Mouse (Mus musculus) activated CD4-positive, CD25-positive, alpha-beta regulatory T cell, adult 9 weeks (primary cell): ENCODE results near the gene Wfdc10. TPM values are rescaled to one million over a fixed set of nuclear protein-coding genes. Genes with fewer than 3 reads are reported as not detected.

Source experiments
- polyA plus RNA-seq: library from polyadenylated mRNA; unstranded; fragments of 100-300 nt; shearing (Covaris generic); gene quantifications from one replicate; pipeline ENCODE4 v1.2.1, GENCODE M21; 2017

The Wfdc10 gene
- not detected for polyA plus RNA-seq

DNA sequence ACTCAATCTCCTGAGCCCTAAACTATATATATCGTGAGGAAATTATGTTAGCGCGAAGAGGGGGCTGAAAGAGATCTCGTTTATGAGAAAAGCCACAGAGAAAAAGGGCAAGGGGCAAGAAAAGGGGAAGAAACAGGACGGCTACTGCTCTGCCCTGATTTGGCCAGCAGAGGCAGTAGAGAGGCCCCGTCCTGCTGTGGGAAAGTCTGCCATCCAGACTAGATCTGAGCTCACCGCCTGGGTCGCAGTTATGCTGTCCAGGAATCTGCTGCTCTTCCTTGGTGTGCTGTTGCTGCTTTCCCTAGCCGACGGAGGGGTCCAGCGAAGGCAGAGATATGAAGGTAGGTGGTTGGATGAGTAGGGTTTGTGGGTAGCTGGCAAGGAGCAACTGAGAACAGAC is at the start of gene Wfdc10:
Gene Wfdc10, plus strand, starts transcription at position 189 of the 400 bp plus-strand sequence.

DNA sequence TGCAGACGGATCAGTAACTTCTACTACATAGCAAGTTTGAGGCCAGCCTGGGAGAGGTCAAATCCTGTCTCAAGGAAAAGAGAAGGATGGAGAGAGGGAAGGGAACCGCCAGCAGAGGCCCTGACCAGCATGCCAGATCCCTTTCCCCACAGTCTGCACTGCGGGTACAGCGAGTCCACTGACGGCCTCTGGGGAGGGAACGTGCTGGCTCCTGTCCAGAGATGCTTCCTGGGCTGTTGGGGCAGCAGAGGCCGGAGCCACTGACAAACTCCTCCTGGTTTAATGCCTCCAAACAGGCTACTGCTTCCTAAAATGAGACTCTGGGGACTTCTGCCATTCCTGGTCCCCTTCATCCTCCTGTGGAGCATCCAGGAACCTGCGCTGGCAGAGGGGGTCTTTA is 42.4 kb upstream of the Wfdc10 start, which contains the start of the genes Wfdc6b and Wfdc8:
Gene Wfdc6b, plus strand, starts transcription at position 52 of the 400 bp plus-strand sequence.
Gene Wfdc8, minus strand, starts transcription at position 156 of the 400 bp plus-strand sequence.

DNA sequence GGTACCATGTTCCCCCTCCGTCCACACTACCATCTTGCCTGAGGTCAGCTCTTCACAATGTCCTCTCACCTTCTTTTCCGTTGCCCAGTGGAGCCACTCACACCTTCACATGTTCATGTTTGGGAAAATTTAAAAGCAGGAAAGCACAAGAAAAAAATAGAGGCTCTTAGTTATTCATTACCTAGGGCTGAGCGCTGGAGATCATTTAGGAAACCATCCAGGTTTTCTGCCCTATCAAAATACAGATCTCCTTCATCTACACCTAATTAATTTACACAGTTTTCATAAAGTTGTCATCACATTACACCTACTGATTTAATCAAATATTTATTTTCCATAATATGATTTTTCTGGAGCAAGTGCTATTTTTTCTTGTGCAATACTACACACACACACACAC is 17.1 kb upstream of the Wfdc10 start, which contains the start of gene Wfdc16:
Gene Wfdc16, minus strand, starts transcription at position 101 of the 400 bp plus-strand sequence.

DNA sequence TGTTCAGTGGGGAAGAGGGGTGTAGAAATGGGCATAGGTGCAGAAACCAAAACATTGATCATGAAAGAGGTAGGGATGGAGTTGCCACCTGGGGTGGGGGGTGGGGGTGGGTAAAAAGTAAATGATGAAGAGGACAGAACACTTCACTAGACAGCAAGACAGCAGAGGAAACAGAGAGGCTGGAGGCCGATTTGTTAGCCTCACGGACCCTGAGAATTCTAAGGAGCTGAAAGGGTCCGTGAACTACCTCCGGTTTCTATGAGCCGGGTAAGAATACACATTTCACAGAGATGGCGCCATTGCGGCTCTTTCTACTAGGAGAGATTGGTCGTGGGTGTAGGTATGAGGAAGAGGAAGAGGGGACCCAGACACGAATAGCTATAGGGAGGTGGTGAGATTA is 637 bp downstream of the Wfdc10 start, which contains the start of gene Wfdc9:
Gene Wfdc9, minus strand, starts transcription at position 101 of the 400 bp plus-strand sequence.

DNA sequence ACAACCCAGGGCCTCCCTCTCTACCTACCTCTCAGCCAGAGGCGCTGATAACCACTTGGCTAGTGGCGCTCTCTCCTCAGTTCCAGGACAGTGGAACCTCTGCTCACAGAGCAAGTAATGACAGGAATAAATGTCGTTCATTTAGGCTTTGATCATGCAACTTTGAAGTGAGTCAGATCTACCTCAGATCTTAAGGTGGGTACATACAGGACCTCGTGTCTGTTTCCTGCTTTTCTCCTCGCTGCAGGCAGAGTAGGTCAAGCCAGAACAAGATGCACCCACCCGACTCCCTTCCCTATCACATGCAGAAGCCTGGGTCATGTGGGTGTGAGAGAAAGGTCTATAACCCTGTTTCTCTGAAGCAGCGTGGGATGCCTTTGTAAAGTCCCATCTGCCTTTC is 18.1 kb downstream of the Wfdc10 start, which contains the start of gene Wfdc11:
Gene Wfdc11, minus strand, starts transcription at position 101 of the 400 bp plus-strand sequence.

DNA sequence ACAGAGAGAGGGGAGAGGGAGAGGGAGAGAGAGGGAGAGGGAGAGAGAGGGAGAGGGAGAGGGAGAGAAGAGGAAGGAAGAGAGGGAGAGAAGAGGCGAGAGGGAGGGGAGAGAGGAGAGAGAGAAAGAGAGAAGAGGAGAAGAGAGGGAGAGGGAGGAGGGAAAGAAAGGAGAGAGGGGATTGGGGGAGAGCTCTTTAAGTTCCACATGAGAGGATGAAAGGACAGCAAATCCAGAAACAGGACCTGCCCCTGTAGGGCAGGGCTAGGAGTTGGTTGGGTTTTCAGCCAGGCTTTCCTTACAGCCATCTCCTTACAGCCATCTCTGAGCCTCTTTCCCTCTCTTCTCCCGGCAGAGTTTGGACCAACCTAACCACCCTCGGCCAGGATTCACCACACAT is 29.0 kb downstream of the Wfdc10 start, which contains the start of gene Wfdc13:
Gene Wfdc13, plus strand, starts transcription at position 301 of the 400 bp plus-strand sequence.

DNA sequence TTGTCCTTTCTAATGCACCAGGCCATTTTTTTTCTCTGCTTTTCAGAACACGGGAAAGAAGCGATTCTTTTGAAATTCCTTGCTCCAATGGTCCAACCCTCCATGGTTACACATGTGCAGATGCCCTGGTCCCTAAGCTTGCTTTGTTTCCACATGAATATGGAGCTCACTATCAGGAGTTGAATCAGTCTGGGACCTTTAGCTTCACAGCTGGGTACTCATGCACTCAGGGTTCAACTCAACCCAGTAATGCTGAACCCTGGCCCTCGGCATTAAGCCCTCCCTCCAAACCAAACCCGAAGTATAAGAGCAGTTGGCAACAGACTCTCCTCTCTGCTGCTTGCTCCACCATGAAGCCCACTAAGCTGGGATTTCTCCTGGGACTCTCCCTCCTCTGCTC is 42.4 kb downstream of the Wfdc10 start, which contains the start of gene Spint4:
Gene Spint4, plus strand, starts transcription at position 301 of the 400 bp plus-strand sequence.

Other genes starting within 250 kb of the Wfdc10 start
- 36.4 TPM for gene Sdc4, start 212.2 kb upstream of the Wfdc10 start, polyA plus RNA-seq
- gene Sys1, start 199.1 kb upstream of the Wfdc10 start, polyA plus RNA-seq = 23.4 TPM
- 2.2 TPM for gene Gm20458, start 195.1 kb upstream of the Wfdc10 start, polyA plus RNA-seq
- 0.31 TPM for gene Trp53tg5, start 182.3 kb upstream of the Wfdc10 start, polyA plus RNA-seq
- 5.9 TPM for gene Dbndd2, start 169.9 kb upstream of the Wfdc10 start, polyA plus RNA-seq
- 37.1 TPM for gene Pigt, start 158.5 kb upstream of the Wfdc10 start, polyA plus RNA-seq
- 5.5 TPM for gene Wfdc2, start 93.6 kb upstream of the Wfdc10 start, polyA plus RNA-seq
- not detected for gene Spint3, start 82.6 kb upstream of the Wfdc10 start, polyA plus RNA-seq
- not detected for gene Wfdc6a, start 70.6 kb upstream of the Wfdc10 start, polyA plus RNA-seq
- not detected for gene Eppin, start 62.5 kb upstream of the Wfdc10 start, polyA plus RNA-seq
- gene Wfdc6b, start 42.5 kb upstream of the Wfdc10 start, polyA plus RNA-seq = not detected
- gene Wfdc8, start 42.4 kb upstream of the Wfdc10 start, polyA plus RNA-seq = not detected
- not detected for gene Wfdc16, start 17.2 kb upstream of the Wfdc10 start, polyA plus RNA-seq
- not detected for gene Wfdc9, start 537 bp downstream of the Wfdc10 start, polyA plus RNA-seq
- gene Wfdc11, start 18.0 kb downstream of the Wfdc10 start, polyA plus RNA-seq = not detected
- not detected for gene Wfdc13, start 29.1 kb downstream of the Wfdc10 start, polyA plus RNA-seq
- gene Spint4, start 42.5 kb downstream of the Wfdc10 start, polyA plus RNA-seq = not detected
- not detected for gene Spint5, start 59.3 kb downstream of the Wfdc10 start, polyA plus RNA-seq
- not detected for gene Wfdc3, start 89.9 kb downstream of the Wfdc10 start, polyA plus RNA-seq
- 13.0 TPM for gene Dnttip1, start 89.9 kb downstream of the Wfdc10 start, polyA plus RNA-seq
- gene Ube2c, start 113.9 kb downstream of the Wfdc10 start, polyA plus RNA-seq = 18.4 TPM
- not detected for gene Tnnc2, start 123.9 kb downstream of the Wfdc10 start, polyA plus RNA-seq
- 8.1 TPM for gene Snx21, start 129.8 kb downstream of the Wfdc10 start, polyA plus RNA-seq
- 42.7 TPM for gene Acot8, start 148.8 kb downstream of the Wfdc10 start, polyA plus RNA-seq
- 9.2 TPM for gene Zswim3, start 149.1 kb downstream of the Wfdc10 start, polyA plus RNA-seq
- gene Zswim1, start 166.6 kb downstream of the Wfdc10 start, polyA plus RNA-seq = 26.5 TPM
- 0.60 TPM for gene Spata25, start 172.5 kb downstream of the Wfdc10 start, polyA plus RNA-seq
- gene Ctsa, start 176.8 kb downstream of the Wfdc10 start, polyA plus RNA-seq = 202 TPM
- gene Neurl2, start 177.4 kb downstream of the Wfdc10 start, polyA plus RNA-seq = 1.9 TPM
- 0.87 TPM for gene Pltp, start 201.7 kb downstream of the Wfdc10 start, polyA plus RNA-seq
- gene Pcif1, start 223.3 kb downstream of the Wfdc10 start, polyA plus RNA-seq = 123 TPM